In the genomic region with DNA sequence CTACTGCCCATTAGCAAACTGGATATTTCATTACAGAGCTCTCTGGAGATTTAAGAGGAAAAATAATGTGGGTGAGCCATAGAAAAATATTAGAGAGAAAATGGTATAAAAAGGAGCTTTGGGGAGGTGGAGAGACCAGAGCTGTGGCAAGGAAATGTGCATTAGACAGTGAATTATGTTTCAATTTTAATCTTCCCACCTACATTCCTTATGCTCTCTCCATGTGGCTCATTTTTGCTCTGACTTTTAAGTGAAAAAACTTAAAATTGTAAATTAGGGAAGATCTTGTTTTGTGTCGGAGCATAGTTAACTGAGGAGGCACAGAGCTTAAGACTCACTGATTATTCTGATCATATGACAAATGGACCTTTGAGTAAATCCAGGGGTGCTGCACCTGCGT, we compare ENCODE assay signal across 29 mouse cellular contexts.
A peak's percentile ranks its signal among the peaks of the same experiment; 100 is the strongest.
DNase-seq lines count a peak whose midpoint lies in the region; ATAC-seq and TF ChIP-seq lines count a peak whose summit lies in the region.
"Had no signal": no experiment of that assay in that cellular context is flagged by ENCODE, and none has a peak within 500 bp of the region (broad histone marks: within the 10 kb centered on the region; RNA-seq: fewer than 3 reads in every experiment).

No protein-coding gene starts in this region.

- H3K4me2 ChIP-seq in midbrain, embryonic 15.5 days: no peak overlapping the region
- H3K4me2 ChIP-seq: embryonic facial prominence, embryonic 13.5 days; forebrain, embryonic 13.5 days; heart, embryonic 11.5 days; hindbrain, embryonic 15.5 days; limb, embryonic 15.5 days; lung, embryonic 14.5 days; neural tube, embryonic 12.5 days had no signal

- peak; percentile 39 for DNase-seq in left cerebral cortex, adult 11 months (ENCODE audit: low spot score)
- no peak for DNase-seq in left cerebral cortex, postnatal 4 days
- peak; percentile 47 for DNase-seq in layer of hippocampus, adult 9-10 months (ENCODE audit: low spot score)
- peak; percentile 22 to 88 for DNase-seq in left cerebral cortex, postnatal 25 days (ENCODE audit: low spot score in 2 of 2)
- DNase-seq in limb, embryonic 10.5 days (ENCODE audit: low spot score): no peak
- DNase-seq: adrenal gland, adult 8-10 months; cerebellum, adult 2 months; cerebellum, postnatal 25 days; embryo, embryonic 11 days; gastrocnemius, postnatal 14 days; heart, adult 11 months; kidney, adult 2 months; lung, embryonic 14.5 days; lung, postnatal 36 days; midbrain, embryonic 14.5 days; thymus, postnatal 14 days had no signal

- TF ChIP-seq POLR2A in cortical plate, adult 2 months (IDR thresholded peaks at IDR 0.05; ENCODE audit: extremely low read depth, insufficient read depth, low read length): no peak

- ATAC-seq in midbrain, embryonic 15.5 days (replicated peaks): no peak
- ATAC-seq: forebrain, embryonic 13.5 days had no signal

- no peak for TF ChIP-seq CTCF in cortical plate, adult 2 months (IDR thresholded peaks at IDR 0.05; ENCODE audit: extremely low read depth, insufficient read depth, low read length)

- H3K4me1 ChIP-seq in cortical plate, adult 2 months (ENCODE audit: control insufficient read depth, insufficient read depth, low read length): peaks cover 2% of the 10 kb centered on the region; the same call in 1 of the 2 replicates
- H3K4me1 ChIP-seq in midbrain, embryonic 15.5 days: no peaks in the 10 kb centered on the region
- H3K4me1 ChIP-seq in limb, embryonic 10.5 days: no peaks in the 10 kb centered on the region
- H3K4me1 ChIP-seq: embryonic facial prominence, embryonic 13.5 days; forebrain, embryonic 13.5 days; hindbrain, embryonic 15.5 days; limb, embryonic 15.5 days; megakaryocyte, embryonic 14.5 days; neural tube, embryonic 12.5 days had no signal

- intact Hi-C loops in left cerebral cortex, postnatal 4 days (cut with DNase I): no loop called here
- intact Hi-C loops in left cerebral cortex, postnatal 25 days (cut with DNase I): loop anchor here (1.0 to 10.0 kb wide), 6 partner anchors 101 to 697 kb away; no protein-coding TSS in a partner anchor

- no peaks in the 10 kb centered on the region for H3K27me3 ChIP-seq in midbrain, embryonic 15.5 days (replicated peaks)
- H3K27me3 ChIP-seq in limb, embryonic 10.5 days (ENCODE audit: low read depth, poor library complexity, severe bottlenecking): no peaks in the 10 kb centered on the region
- H3K27me3 ChIP-seq: embryonic facial prominence, embryonic 13.5 days; forebrain, embryonic 13.5 days; hindbrain, embryonic 15.5 days; limb, embryonic 15.5 days; megakaryocyte, embryonic 14.5 days; neural tube, embryonic 12.5 days had no signal

- no peaks in the 10 kb centered on the region for H3K9me3 ChIP-seq in midbrain, embryonic 15.5 days
- no peaks in the 10 kb centered on the region for H3K9me3 ChIP-seq in limb, embryonic 10.5 days (replicated peaks)
- H3K9me3 ChIP-seq: embryonic facial prominence, embryonic 13.5 days; forebrain, embryonic 13.5 days; hindbrain, embryonic 15.5 days; limb, embryonic 15.5 days; megakaryocyte, embryonic 14.5 days; neural tube, embryonic 12.5 days had no signal

- H3K9ac ChIP-seq in midbrain, embryonic 15.5 days: no peak overlapping the region
- H3K9ac ChIP-seq: embryonic facial prominence, embryonic 13.5 days; forebrain, embryonic 13.5 days; hindbrain, embryonic 15.5 days; limb, embryonic 15.5 days; liver, embryonic 14.5 days; lung, embryonic 14.5 days; neural tube, embryonic 12.5 days had no signal

- no peaks in the 10 kb centered on the region for H3K36me3 ChIP-seq in midbrain, embryonic 15.5 days (replicated peaks)
- no peaks in the 10 kb centered on the region for H3K36me3 ChIP-seq in limb, embryonic 10.5 days
- H3K36me3 ChIP-seq: embryonic facial prominence, embryonic 13.5 days; hindbrain, embryonic 15.5 days; limb, embryonic 15.5 days; neural tube, embryonic 12.5 days had no signal

- 90% methylated on average over 2 of the region's 2 CpGs for WGBS in midbrain, embryonic 15.5 days
- 89% methylated on average over 2 of the region's 2 CpGs for WGBS in limb, embryonic 10.5 days

- no peak overlapping the region for H3K4me3 ChIP-seq in cortical plate, adult 2 months (ENCODE audit: insufficient read depth, low read length)
- H3K4me3 ChIP-seq in midbrain, embryonic 15.5 days: no peak overlapping the region
- H3K4me3 ChIP-seq in limb, embryonic 10.5 days: no peak overlapping the region
- H3K4me3 ChIP-seq: embryonic facial prominence, embryonic 13.5 days; erythroblast, embryonic 14.5 days; forebrain, embryonic 13.5 days; hindbrain, embryonic 15.5 days; limb, embryonic 15.5 days; megakaryocyte, embryonic 14.5 days; neural tube, embryonic 12.5 days had no signal

- peak overlapping the region; percentile 93; the same call in 1 of the 2 replicates for H3K27ac ChIP-seq in cortical plate, adult 2 months (ENCODE audit: insufficient read depth, low read length)
- no peak overlapping the region for H3K27ac ChIP-seq in midbrain, embryonic 15.5 days
- no peak overlapping the region for H3K27ac ChIP-seq in limb, embryonic 10.5 days
- H3K27ac ChIP-seq: embryonic facial prominence, embryonic 13.5 days; forebrain, embryonic 13.5 days; hindbrain, embryonic 15.5 days; kidney, postnatal 0 days; limb, embryonic 15.5 days; liver, embryonic 14.5 days; neural tube, embryonic 12.5 days; stomach, postnatal 0 days had no signal

Comparison
In these comparisons a context has a peak if more than half of its experiments do, and no peak if none do; other contexts are left out.
1. DNase-seq: peak in left cerebral cortex, adult 11 months (single experiment), layer of hippocampus, adult 9-10 months (single experiment) and left cerebral cortex, postnatal 25 days (2 of 2); none in left cerebral cortex, postnatal 4 days (single experiment) and limb, embryonic 10.5 days (single experiment).